Comparison of ENCODE assay signal across 21 mouse cellular contexts in genomic region chr1:97962134-97962533, GRCm38 (mm10).
A peak's percentile ranks its signal among the peaks of the same experiment; 100 is the strongest.
DNase-seq lines count a peak whose midpoint lies in the region; ATAC-seq lines count a peak whose summit lies in the region.
"Had no signal": no experiment of that assay in that cellular context is flagged by ENCODE, and none has a peak within 500 bp of the region (broad histone marks: within the 10 kb centered on the region; RNA-seq: fewer than 3 reads in every experiment).

No protein-coding gene starts in this region.

- no peak overlapping the region for H3K4me3 ChIP-seq in heart, embryonic 15.5 days
- no peak overlapping the region for H3K4me3 ChIP-seq in heart, embryonic 12.5 days
- no peak overlapping the region for H3K4me3 ChIP-seq in limb, embryonic 10.5 days
- H3K4me3 ChIP-seq in kidney, embryonic 14.5 days (ENCODE audit: low read length), result no peak overlapping the region
- H3K4me3 ChIP-seq: forebrain, embryonic 12.5 days; hindbrain, embryonic 15.5 days; liver, embryonic 13.5 days had no signal

- H3K4me1 ChIP-seq in heart, embryonic 15.5 days (replicated peaks), result peaks cover 9% of the 10 kb centered on the region; the same call in 1 of the 2 replicates
- H3K4me1 ChIP-seq in heart, embryonic 12.5 days (replicated peaks), result peaks cover 25% of the 10 kb centered on the region
- H3K4me1 ChIP-seq in limb, embryonic 10.5 days, result no peaks in the 10 kb centered on the region
- no peaks in the 10 kb centered on the region for H3K4me1 ChIP-seq in kidney, embryonic 14.5 days (ENCODE audit: control insufficient read depth, insufficient read depth, low read length)
- H3K4me1 ChIP-seq: forebrain, embryonic 12.5 days; hindbrain, embryonic 15.5 days; liver, embryonic 13.5 days had no signal

- WGBS in heart, embryonic 15.5 days, result 83% methylated on average over 7 of the region's 7 CpGs
- 84% methylated on average over 7 of the region's 7 CpGs for WGBS in heart, embryonic 12.5 days
- WGBS in limb, embryonic 10.5 days, result 92% methylated on average over 7 of the region's 7 CpGs
- 79% methylated on average over 7 of the region's 7 CpGs for WGBS in kidney, embryonic 14.5 days

- H3K27me3 ChIP-seq in heart, embryonic 15.5 days, result no peaks in the 10 kb centered on the region
- H3K27me3 ChIP-seq in heart, embryonic 12.5 days (replicated peaks), result no peaks in the 10 kb centered on the region
- H3K27me3 ChIP-seq in limb, embryonic 10.5 days (ENCODE audit: low read depth, poor library complexity, severe bottlenecking), result no peaks in the 10 kb centered on the region
- no peaks in the 10 kb centered on the region for H3K27me3 ChIP-seq in kidney, embryonic 14.5 days (ENCODE audit: control insufficient read depth, insufficient read depth, low read length)
- H3K27me3 ChIP-seq: CH12.LX; forebrain, embryonic 12.5 days; hindbrain, embryonic 15.5 days; liver, embryonic 13.5 days had no signal

- peak; percentile 36 for DNase-seq in Muller cell, postnatal 12 days (ENCODE audit: inconsistent ontology term)
- DNase-seq in frontal cortex, adult 2 months (ENCODE audit: extremely low spot score in 1 of 2, low spot score in 1 of 2), result peak; percentile 72 to 82
- peak; percentile 57 to 60 for DNase-seq in left cerebral cortex, postnatal 36 days (ENCODE audit: low spot score in 2 of 2)
- DNase-seq in limb, embryonic 10.5 days (ENCODE audit: low spot score), result no peak
- DNase-seq in spleen, adult 12 weeks (ENCODE audit: low spot score), result no peak
- DNase-seq: cerebellum, adult 8-10 months; gastrocnemius, postnatal 10 days; heart, adult 18-20 months; heart, postnatal 4 days; kidney, adult 11 months; liver, embryonic 13.5 days; lung, embryonic 14.5 days; lung, postnatal 4 days; thymus, postnatal 14 days had no signal

- no peaks in the 10 kb centered on the region; the same call in 1 of the 2 replicates for H3K36me3 ChIP-seq in heart, embryonic 15.5 days
- H3K36me3 ChIP-seq in heart, embryonic 12.5 days, result peaks cover 3% of the 10 kb centered on the region; the same call in 1 of the 2 replicates
- H3K36me3 ChIP-seq in limb, embryonic 10.5 days, result no peaks in the 10 kb centered on the region
- H3K36me3 ChIP-seq in kidney, embryonic 14.5 days (ENCODE audit: control insufficient read depth, insufficient read depth, low read length), result no peaks in the 10 kb centered on the region
- H3K36me3 ChIP-seq: forebrain, embryonic 12.5 days; hindbrain, embryonic 15.5 days; liver, embryonic 13.5 days had no signal

- 0 out of 2 replicates have a peak overlapping the region, but pooled peaks have one; percentile 5 for H3K27ac ChIP-seq in heart, embryonic 15.5 days
- H3K27ac ChIP-seq in heart, embryonic 12.5 days (ENCODE audit: poor library complexity, severe bottlenecking), result no peak overlapping the region
- no peak overlapping the region for H3K27ac ChIP-seq in limb, embryonic 10.5 days
- H3K27ac ChIP-seq in kidney, embryonic 14.5 days (ENCODE audit: low read depth, low read length), result no peak overlapping the region
- H3K27ac ChIP-seq: forebrain, embryonic 12.5 days; hindbrain, embryonic 15.5 days; kidney, postnatal 0 days; liver, embryonic 13.5 days had no signal

- H3K9ac ChIP-seq in heart, embryonic 15.5 days, result no peak overlapping the region
- no peak overlapping the region for H3K9ac ChIP-seq in heart, embryonic 12.5 days
- no peak overlapping the region for H3K9ac ChIP-seq in kidney, embryonic 14.5 days (ENCODE audit: low read depth, low read length)
- H3K9ac ChIP-seq: forebrain, embryonic 12.5 days; hindbrain, embryonic 15.5 days; liver, embryonic 13.5 days; lung, embryonic 14.5 days had no signal

- no peak for ATAC-seq in heart, embryonic 15.5 days (replicated peaks; ENCODE audit: insufficient number of reproducible peaks, insufficient read depth, low FRiP score, low read depth)
- no peak for ATAC-seq in heart, embryonic 12.5 days (ENCODE audit: insufficient number of reproducible peaks, low FRiP score)
- no peak for ATAC-seq in kidney, embryonic 14.5 days (ENCODE audit: low FRiP score, low TSS enrichment)

- intact Hi-C loops in left cerebral cortex, postnatal 36 days (cut with DNase I), result no loop called here

- H3K4me2 ChIP-seq in heart, embryonic 15.5 days, result no peak overlapping the region
- no peak overlapping the region for H3K4me2 ChIP-seq in heart, embryonic 12.5 days
- no peak overlapping the region for H3K4me2 ChIP-seq in kidney, embryonic 14.5 days (replicated peaks; ENCODE audit: low read depth, low read length)
- H3K4me2 ChIP-seq: forebrain, embryonic 12.5 days; hindbrain, embryonic 15.5 days; liver, embryonic 13.5 days; lung, embryonic 14.5 days had no signal

- no peaks in the 10 kb centered on the region for H3K9me3 ChIP-seq in heart, embryonic 15.5 days (replicated peaks)
- no peaks in the 10 kb centered on the region for H3K9me3 ChIP-seq in heart, embryonic 12.5 days (replicated peaks)
- no peaks in the 10 kb centered on the region for H3K9me3 ChIP-seq in limb, embryonic 10.5 days (replicated peaks)
- no peaks in the 10 kb centered on the region for H3K9me3 ChIP-seq in kidney, embryonic 14.5 days (ENCODE audit: control insufficient read depth, low read length)
- H3K9me3 ChIP-seq: forebrain, embryonic 12.5 days; hindbrain, embryonic 15.5 days; liver, embryonic 13.5 days had no signal

Comparison
In these comparisons a context has a peak if more than half of its experiments do, and no peak if none do; other contexts are left out.
1. DNase-seq: peak in Muller cell, postnatal 12 days (single experiment), frontal cortex, adult 2 months (2 of 2) and left cerebral cortex, postnatal 36 days (2 of 2); none in limb, embryonic 10.5 days (single experiment) and spleen, adult 12 weeks (single experiment).